Mouse (Mus musculus) erythroid progenitor cell, adult 5-6 weeks (primary cell): ENCODE data around the gene Gcnt3. TPM values are rescaled to one million over a fixed set of nuclear protein-coding genes. Genes with fewer than 3 reads are reported as not detected.

Experiments used
- ATAC-seq: replicated peaks from 2 replicates; pipeline ENCODE4 v1.8.0; 2016; ENCODE audit warnings: moderate number of reproducible peaks, mild to moderate bottlenecking, moderate TSS enrichment, inconsistent platforms; ENCODE audit not compliant: poor library complexity, low FRiP score, severe bottlenecking
- total RNA-seq, 2 experiments: library from RNA; stranded (forward) in 1 of 2; stranded (reverse) in 1 of 2; fragments of 150-400 nt in 1 of 2; fragments of 186-747, 209-891 nt in 1 of 2; gene quantifications; 2 replicates each; pipeline versions ENCODE4 v1.2.3 to v1.2.4; 2015 to 2017; ENCODE audit warnings: low replicate concordance in 2 of 2

The Gcnt3 gene
- total RNA-seq (2015; ENCODE audit: low replicate concordance) (not detected in 2 replicates), total RNA-seq (2017; ENCODE audit: low replicate concordance) (not detected in 2 replicates)

DNA sequence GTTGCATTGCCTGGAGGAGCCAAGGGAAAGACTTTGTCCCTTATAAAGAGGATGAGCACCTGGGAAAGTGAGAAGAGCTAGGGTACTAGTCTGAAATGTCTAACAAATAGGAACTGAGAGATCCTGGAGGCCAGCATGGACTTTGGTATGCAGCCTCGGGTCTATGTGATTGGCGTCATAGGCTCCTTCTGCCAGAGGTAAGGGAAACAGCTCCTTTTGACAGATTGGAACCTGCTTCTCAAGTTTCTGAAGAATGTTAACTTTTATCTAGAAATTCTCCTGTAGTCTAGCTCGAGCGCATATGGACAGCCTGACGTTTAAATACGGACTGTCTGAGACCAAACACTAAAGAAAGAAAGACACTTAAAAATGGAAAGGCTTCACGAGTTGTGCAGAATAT, at the start of gene Gcnt3:
TSS of gene Gcnt3 (minus strand) at position 101 of the 400 bp plus-strand sequence.
- ATAC-seq, result no peak

DNA sequence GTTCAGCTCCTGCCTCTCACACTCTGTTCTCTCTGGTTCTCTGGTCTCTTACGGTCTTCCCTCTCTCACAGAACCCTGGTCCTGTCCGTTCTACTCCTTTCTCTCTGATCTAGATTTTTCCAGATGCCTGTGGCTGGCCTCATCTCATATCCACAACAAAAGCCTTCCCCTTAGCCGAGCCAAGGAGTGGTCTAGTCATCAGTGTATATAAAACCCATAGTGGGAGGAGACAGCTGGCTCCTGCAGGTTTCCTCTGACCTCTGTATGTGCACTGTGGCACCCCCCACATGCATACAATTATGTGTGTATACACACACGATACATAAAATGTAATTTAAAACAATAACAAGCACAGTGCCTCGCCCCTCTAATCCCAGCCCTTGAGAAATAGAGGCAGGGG, 49.5 kb upstream of the Gcnt3 start:
- no peak for ATAC-seq

DNA sequence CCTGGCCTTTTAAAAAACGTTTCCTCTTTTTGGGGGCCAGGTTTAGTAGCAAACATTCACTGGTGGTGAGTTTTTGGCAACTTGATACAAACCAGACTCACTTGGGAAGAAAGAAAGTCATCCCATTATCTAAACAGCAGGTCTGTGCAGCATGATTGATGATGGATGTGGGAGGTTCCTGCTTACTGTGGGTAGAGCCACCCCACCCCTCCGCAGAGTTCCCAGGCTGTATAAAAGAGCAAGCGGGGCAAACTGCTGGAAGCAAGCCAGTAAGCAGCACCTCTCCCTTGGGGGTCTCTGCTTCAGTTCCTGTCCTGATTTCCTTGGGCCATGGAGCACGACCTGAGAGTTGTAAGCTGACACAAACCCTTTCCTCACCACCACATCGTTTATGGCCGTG, 48.2 kb upstream of the Gcnt3 start:
- ATAC-seq, result no peak

DNA sequence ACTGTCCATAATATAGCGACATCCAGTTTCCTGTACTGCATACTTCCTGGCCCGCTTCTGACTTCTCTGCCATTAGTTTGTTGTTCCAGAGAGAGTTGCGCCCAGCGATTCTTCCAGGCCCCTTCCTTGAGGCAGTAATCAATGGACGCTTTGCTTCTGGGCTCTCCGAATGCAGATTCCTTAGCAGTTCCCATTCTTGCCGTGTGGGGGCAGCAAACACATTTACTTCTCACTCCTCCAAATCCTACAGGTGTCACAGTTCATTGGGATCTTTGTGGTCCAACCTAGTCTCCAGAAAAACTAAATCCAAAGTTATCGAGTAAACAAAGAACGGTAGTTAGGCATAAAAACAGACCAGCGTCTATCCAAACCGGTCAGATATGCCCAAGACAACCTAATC, 46.2 kb upstream of the Gcnt3 start:
- no peak for ATAC-seq

DNA sequence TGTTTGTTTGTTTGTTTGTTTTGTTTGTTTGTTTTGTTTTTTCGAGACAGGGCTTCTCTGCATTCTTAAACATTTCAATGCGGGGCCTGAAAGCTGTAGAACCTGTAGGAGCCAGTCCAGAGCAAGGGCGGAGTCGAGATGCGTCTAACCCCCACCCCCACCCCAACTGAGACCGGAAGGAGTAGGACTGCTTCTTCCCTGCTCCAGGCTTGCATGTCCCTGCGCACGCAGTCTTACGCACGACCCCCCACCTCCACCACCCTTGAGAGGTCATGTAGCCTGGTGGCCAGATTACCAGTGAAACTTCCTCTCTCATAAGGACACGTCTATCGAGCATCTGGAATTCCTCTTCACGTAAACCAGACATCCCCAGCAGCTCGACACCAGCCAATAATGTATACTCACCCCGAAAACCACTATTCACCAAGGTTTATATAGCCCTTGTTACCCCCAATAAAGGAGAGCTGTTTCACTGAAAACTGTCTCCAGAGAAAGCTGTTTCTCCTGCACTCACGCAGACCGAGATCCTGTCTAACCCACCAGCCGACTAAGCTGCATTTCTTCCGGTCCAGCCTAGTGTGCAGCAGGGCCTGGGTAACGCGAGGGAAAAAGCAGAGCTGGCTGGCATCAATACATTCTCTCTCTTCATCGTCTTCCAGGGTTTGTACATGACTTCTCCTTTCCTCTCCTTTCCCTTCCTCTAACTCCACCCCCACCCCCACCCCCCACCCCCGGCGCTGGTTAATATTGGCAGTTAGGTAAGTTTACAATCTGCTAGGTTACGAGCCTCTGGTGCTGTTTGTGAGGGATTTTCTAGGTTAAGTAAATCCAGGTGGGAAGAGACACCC, 44.7 kb upstream of the Gcnt3 start:
- ATAC-seq, result no peak

- no peak for ATAC-seq
Measured at GRCm38 (mm10) chr9:70081767-70082166, 43.9 kb upstream of the Gcnt3 start.

GRCm38 (mm10) chr9:70080976-70081375, 43.1 kb upstream of the Gcnt3 start:
- no peak for ATAC-seq

DNA sequence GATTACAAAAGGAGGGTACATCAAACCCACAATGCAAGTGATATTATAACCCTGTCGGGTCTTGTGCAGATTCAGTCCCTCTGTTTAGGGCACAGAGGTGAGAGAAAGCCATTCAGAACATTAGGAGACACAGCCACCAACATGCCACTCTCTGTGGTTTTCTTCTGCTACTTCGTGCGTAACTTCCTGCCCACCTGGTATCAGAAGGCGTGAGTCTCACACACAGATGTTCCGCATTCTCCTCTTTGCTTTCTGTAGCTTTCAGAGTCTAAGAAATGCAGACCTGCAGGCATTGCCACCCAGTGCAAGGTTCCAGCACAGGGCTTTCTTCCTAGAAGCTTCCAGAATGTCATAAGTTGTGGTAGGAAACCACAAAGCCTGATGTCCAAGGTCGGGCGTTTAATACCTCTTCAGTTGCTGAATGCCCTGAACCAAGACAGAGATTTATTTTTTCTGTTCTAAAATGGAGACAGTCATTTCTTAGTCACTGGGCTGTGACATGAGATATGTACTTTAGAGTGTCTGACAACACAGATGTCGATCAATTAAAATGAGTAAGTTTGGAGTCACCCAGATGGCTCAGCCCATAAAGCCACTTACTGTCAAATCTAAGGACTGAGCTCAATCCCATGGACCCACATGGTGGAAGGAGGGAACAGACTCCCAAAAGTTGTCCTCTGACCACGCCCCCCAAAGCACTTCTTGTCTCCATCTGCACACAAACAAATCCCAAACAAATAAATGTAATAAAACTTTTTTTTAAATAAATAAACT, 42.3 kb upstream of the Gcnt3 start:
- no peak for ATAC-seq

GRCm38 (mm10) chr9:70078034-70078433, 40.1 kb upstream of the Gcnt3 start:
- peak; percentile 71; the same call in 1 of the 2 replicates for ATAC-seq

GRCm38 (mm10) chr9:70077170-70077569, 39.3 kb upstream of the Gcnt3 start:
- ATAC-seq, result no peak

- ATAC-seq, result no peak
Measured at GRCm38 (mm10) chr9:70072387-70072786, 34.5 kb upstream of the Gcnt3 start.

GRCm38 (mm10) chr9:70069961-70070435, 32.1 kb upstream of the Gcnt3 start:
- ATAC-seq, result no peak

DNA sequence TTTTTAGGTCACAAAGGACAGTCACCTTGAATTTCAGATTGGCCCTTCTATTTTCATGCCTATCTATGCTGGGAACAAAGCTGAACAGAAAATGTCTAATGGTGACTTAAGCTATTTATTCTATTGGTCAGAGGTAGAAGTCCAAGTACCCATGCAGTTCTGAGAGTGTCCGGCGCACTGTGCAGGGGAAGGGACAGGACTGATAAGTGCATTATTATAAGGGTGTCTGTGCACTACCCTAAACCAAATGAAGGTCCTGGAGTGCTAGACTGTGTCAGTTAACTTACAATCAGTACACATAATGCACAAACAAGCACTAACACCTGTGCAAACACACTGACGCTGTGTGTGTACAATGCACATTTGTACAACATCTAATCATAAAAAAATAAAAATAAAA, 29.6 kb upstream of the Gcnt3 start:
- ATAC-seq, result no peak

GRCm38 (mm10) chr9:70062012-70062411, 24.1 kb upstream of the Gcnt3 start:
- ATAC-seq, result no peak

- no peak for ATAC-seq
Measured at GRCm38 (mm10) chr9:70053411-70053810, 15.5 kb upstream of the Gcnt3 start.

GRCm38 (mm10) chr9:70052730-70053129, 14.8 kb upstream of the Gcnt3 start:
- no peak for ATAC-seq

- ATAC-seq, result no peak
Measured at GRCm38 (mm10) chr9:70049839-70050238, 12.0 kb upstream of the Gcnt3 start.

DNA sequence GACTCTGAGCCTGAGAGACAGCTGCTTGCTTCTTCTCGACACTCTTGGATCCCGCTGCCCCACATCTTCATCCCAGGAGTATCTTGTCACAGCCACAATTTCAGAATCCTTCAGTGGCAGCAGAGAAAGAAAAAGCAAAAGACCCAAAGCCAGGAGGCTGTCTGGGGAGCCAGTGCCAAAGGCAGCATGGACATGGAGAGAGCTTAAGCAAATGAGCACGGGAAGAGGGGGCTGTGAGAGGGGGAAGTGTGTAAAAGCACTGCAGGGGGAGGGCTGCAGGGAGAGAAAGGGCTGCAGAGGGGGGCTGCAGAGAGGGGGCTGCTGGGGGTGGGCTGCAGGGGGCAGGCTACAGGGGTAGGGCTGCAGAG, 11.5 kb upstream of the Gcnt3 start:
- no peak for ATAC-seq

GRCm38 (mm10) chr9:70048751-70049415, 11.0 kb upstream of the Gcnt3 start:
- ATAC-seq, result no peak

GRCm38 (mm10) chr9:70048280-70048679, 10.4 kb upstream of the Gcnt3 start:
- no peak for ATAC-seq
